ENCODE assay signal across 8 mouse cellular contexts in the genomic region with DNA sequence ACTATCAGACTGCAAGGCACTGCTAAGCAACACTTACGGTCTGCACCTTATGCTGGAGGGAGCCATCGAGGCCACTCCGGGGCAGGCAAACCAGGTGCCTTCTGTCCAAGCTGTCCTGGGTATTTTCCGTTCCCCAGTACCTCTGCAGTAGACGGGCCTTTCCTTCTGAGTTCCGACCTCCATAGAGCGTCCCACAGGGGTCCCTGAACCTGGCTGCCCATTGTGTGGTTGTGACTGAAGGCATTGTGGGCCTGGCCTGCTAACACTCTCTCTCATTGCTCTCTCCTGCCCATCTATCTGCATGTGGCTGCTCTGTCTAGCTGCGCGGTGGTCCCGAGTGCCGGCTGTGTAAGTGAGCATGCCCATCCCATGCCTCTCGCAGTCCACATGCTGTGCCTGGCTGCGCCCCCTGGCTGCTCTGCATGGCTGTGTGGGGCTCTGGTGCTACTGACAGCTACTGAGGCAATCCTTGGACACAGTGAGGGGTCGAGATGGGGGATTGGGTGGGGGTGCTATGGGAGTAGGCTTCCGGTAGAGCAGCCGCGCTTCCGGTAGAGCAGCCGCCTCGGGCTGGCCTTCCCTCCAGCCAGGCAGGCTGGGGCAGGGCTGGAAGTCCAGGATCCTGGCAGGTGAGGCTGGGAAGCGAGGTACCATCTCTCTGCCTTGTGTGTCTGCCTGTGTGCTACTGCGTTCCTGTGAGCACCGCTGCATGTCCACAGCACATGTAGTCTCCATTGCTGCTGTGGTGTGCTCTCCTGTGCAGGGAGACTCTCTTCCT. TPM values are rescaled to one million over a fixed set of nuclear protein-coding genes. Genes with fewer than 3 reads are reported as not detected.
DNase-seq lines count a peak whose midpoint lies in the region; ATAC-seq lines count a peak whose summit lies in the region.

No protein-coding gene starts in this region.

- peaks cover 26% of the 10 kb centered on the region for H3K27me3 ChIP-seq in lung, embryonic 16.5 days (ENCODE audit: control insufficient read depth, insufficient read depth, low read depth, low read length)
- peaks cover 31% of the 10 kb centered on the region for H3K27me3 ChIP-seq in intestine, embryonic 15.5 days (replicated peaks)
- H3K27me3 ChIP-seq in stomach, embryonic 15.5 days (replicated peaks): peaks cover 29% of the 10 kb centered on the region

- 0 out of 2 replicates have a peak overlapping the region, but pooled peaks have one; percentile 3 for H3K4me3 ChIP-seq in lung, embryonic 16.5 days (ENCODE audit: low read length)
- 0 out of 2 replicates have a peak overlapping the region, but pooled peaks have one; percentile 3 for H3K4me3 ChIP-seq in intestine, embryonic 15.5 days (replicated peaks)
- 0 out of 2 replicates have a peak overlapping the region, but pooled peaks have one; percentile 6 for H3K4me3 ChIP-seq in stomach, embryonic 15.5 days (replicated peaks)

- H3K9ac ChIP-seq in lung, embryonic 16.5 days (ENCODE audit: low read length): no peak overlapping the region
- no peak overlapping the region for H3K9ac ChIP-seq in intestine, embryonic 15.5 days
- no peak overlapping the region for H3K9ac ChIP-seq in stomach, embryonic 15.5 days

- WGBS in lung, embryonic 16.5 days: 31% methylated on average over 23 of the region's 23 CpGs
- 33% methylated on average over 23 of the region's 23 CpGs for WGBS in intestine, embryonic 15.5 days
- whole genome bisulfite sequencing in stomach, embryonic 15.5 days: 42% methylated on average over 23 of the region's 23 CpGs

- no peaks in the 10 kb centered on the region for H3K9me3 ChIP-seq in lung, embryonic 16.5 days (ENCODE audit: control insufficient read depth, low read length)
- H3K9me3 ChIP-seq in intestine, embryonic 15.5 days: no peaks in the 10 kb centered on the region
- no peaks in the 10 kb centered on the region for H3K9me3 ChIP-seq in stomach, embryonic 15.5 days

- H3K4me2 ChIP-seq in lung, embryonic 16.5 days (ENCODE audit: low read depth, low read length): peak overlapping the region; percentile 36
- peak overlapping the region; percentile 55 for H3K4me2 ChIP-seq in intestine, embryonic 15.5 days (replicated peaks)
- H3K4me2 ChIP-seq in stomach, embryonic 15.5 days: peak overlapping the region; percentile 58

- peaks cover 17% of the 10 kb centered on the region; the same call in 1 of the 2 replicates for H3K4me1 ChIP-seq in lung, embryonic 16.5 days (replicated peaks; ENCODE audit: control insufficient read depth, insufficient read depth, low read length)
- H3K4me1 ChIP-seq in intestine, embryonic 15.5 days (replicated peaks): peaks cover 16% of the 10 kb centered on the region; the same call in 1 of the 2 replicates
- peaks cover 14% of the 10 kb centered on the region; the same call in 1 of the 2 replicates for H3K4me1 ChIP-seq in stomach, embryonic 15.5 days

- H3K27ac ChIP-seq in lung, embryonic 16.5 days (ENCODE audit: low read length): no peak overlapping the region
- H3K27ac ChIP-seq in intestine, embryonic 15.5 days: no peak overlapping the region
- 0 out of 2 replicates have a peak overlapping the region, but pooled peaks have one; percentile 54 for H3K27ac ChIP-seq in stomach, embryonic 15.5 days

- 0 out of 2 replicates have a peak, but pooled peaks have one; percentile 8 for ATAC-seq in cerebellum, adult (ENCODE audit: insufficient number of reproducible peaks, low FRiP score, low TSS enrichment)
- ATAC-seq in lung, embryonic 16.5 days (ENCODE audit: low read depth): peak; percentile 31
- ATAC-seq in intestine, embryonic 15.5 days: 0 out of 2 replicates have a peak, but pooled peaks have one; percentile 30
- ATAC-seq in stomach, embryonic 15.5 days (ENCODE audit: insufficient read depth, low FRiP score, low read depth): no peak

- DNase-seq in cerebellum, postnatal 14 days: no peak
- DNase-seq in lung, adult 18-20 months: no peak
- DNase-seq in adrenal gland, adult 8-10 months: no peak
- no peak for DNase-seq in urinary bladder, postnatal 14 days (ENCODE audit: low spot score)

- H3K36me3 ChIP-seq in lung, embryonic 16.5 days (ENCODE audit: control insufficient read depth, insufficient read depth, low read length): no peaks in the 10 kb centered on the region
- H3K36me3 ChIP-seq in intestine, embryonic 15.5 days: no peaks in the 10 kb centered on the region
- H3K36me3 ChIP-seq in stomach, embryonic 15.5 days: no peaks in the 10 kb centered on the region

RNA-seq across cellular contexts. Expression of a gene that starts 11.5 kb away (rescaled TPM):
- 0.14 and 0.20 TPM in 2 replicates for polyA plus RNA-seq in lung, embryonic 16.5 days (2015; fragmentation: Nextera tagmentation; extraction: Ambion mirVana)
- polyA plus RNA-seq in intestine, embryonic 15.5 days (2015; fragmentation: Nextera tagmentation; extraction: Ambion mirVana): not detected in 2 replicates
- 0.14 and 0.23 TPM in 2 replicates for polyA plus RNA-seq in stomach, embryonic 15.5 days (2015; fragmentation: Nextera tagmentation; extraction: Ambion mirVana)
- 1 to 10 TPM in 1 of 4 experiments, under 1 TPM in 3; 0.17 to 1.4 (median 0.71) TPM for total RNA-seq in adrenal gland, adult 8-10 months (2022)

RNA-seq across cellular contexts. Expression of a gene that starts 35.1 kb away (rescaled TPM):
- polyA plus RNA-seq in lung, embryonic 16.5 days (2015; fragmentation: Nextera tagmentation; extraction: Ambion mirVana): 51.3 and 52.8 TPM in 2 replicates
- 29.9 and 30.7 TPM in 2 replicates for polyA plus RNA-seq in intestine, embryonic 15.5 days (2015; fragmentation: Nextera tagmentation; extraction: Ambion mirVana)
- polyA plus RNA-seq in stomach, embryonic 15.5 days (2015; fragmentation: Nextera tagmentation; extraction: Ambion mirVana): 34.6 and 37.6 TPM in 2 replicates
- total RNA-seq in adrenal gland, adult 8-10 months (2022): 10 to 100 TPM in 3 of 4 experiments, 1 to 10 TPM in 1; 9.4 to 20.8 (median 15.1) TPM

RNA-seq across cellular contexts. Expression of a gene that starts 57.2 kb away (rescaled TPM):
- polyA plus RNA-seq in lung, embryonic 16.5 days (2015; fragmentation: Nextera tagmentation; extraction: Ambion mirVana): 2.3 and 2.5 TPM in 2 replicates
- 1.2 and 1.3 TPM in 2 replicates for polyA plus RNA-seq in intestine, embryonic 15.5 days (2015; fragmentation: Nextera tagmentation; extraction: Ambion mirVana)
- 1.7 and 1.9 TPM in 2 replicates for polyA plus RNA-seq in stomach, embryonic 15.5 days (2015; fragmentation: Nextera tagmentation; extraction: Ambion mirVana)
- total RNA-seq in adrenal gland, adult 8-10 months (2022): 10 to 100 TPM; 29.1 to 61.2 (median 42.8) TPM
